19 mouse cellular contexts compared by ENCODE assay signal in genomic region chr14:55834808-55835533, GRCm38 (mm10). TPM values are rescaled to one million over a fixed set of nuclear protein-coding genes. Genes with fewer than 3 reads are reported as not detected.
DNase-seq lines count a peak whose midpoint lies in the region; ATAC-seq lines count a peak whose summit lies in the region.
"Had no signal": no experiment of that assay in that cellular context is flagged by ENCODE, and none has a peak within 500 bp of the region (broad histone marks: within the 10 kb centered on the region; RNA-seq: fewer than 3 reads in every experiment).

No protein-coding gene starts in this region.

- peaks cover 6% of the 10 kb centered on the region; the same call in 1 of the 2 replicates for H3K4me1 ChIP-seq in heart, embryonic 11.5 days (ENCODE audit: control insufficient read depth, insufficient read depth, low read length)
- peaks cover 30% of the 10 kb centered on the region for H3K4me1 ChIP-seq in embryonic facial prominence, embryonic 15.5 days
- peaks cover 29% of the 10 kb centered on the region for H3K4me1 ChIP-seq in forebrain, embryonic 10.5 days
- H3K4me1 ChIP-seq: midbrain, embryonic 15.5 days had no signal

- no peak overlapping the region for H3K9ac ChIP-seq in heart, embryonic 11.5 days (ENCODE audit: low read depth, low read length)
- H3K9ac ChIP-seq in embryonic facial prominence, embryonic 15.5 days: no peak overlapping the region
- H3K9ac ChIP-seq: forebrain, postnatal 0 days; liver, postnatal 0 days; midbrain, embryonic 15.5 days had no signal

- H3K4me3 ChIP-seq in heart, embryonic 11.5 days (ENCODE audit: low read depth, low read length): no peak overlapping the region
- no peak overlapping the region for H3K4me3 ChIP-seq in embryonic facial prominence, embryonic 15.5 days (replicated peaks)
- no peak overlapping the region for H3K4me3 ChIP-seq in forebrain, embryonic 10.5 days
- H3K4me3 ChIP-seq: gastrocnemius, adult 2 months; layer of hippocampus, adult 2 months; midbrain, embryonic 15.5 days had no signal

- 82% methylated on average over 5 of the region's 5 CpGs for WGBS in heart, embryonic 11.5 days (ENCODE audit: insufficient replicate concordance)
- 58% methylated on average over 5 of the region's 5 CpGs for WGBS in embryonic facial prominence, embryonic 15.5 days
- 78% methylated on average over 5 of the region's 5 CpGs for WGBS in forebrain, embryonic 10.5 days

- no peaks in the 10 kb centered on the region for H3K36me3 ChIP-seq in heart, embryonic 11.5 days (ENCODE audit: control insufficient read depth, insufficient read depth, low read length)
- peaks cover 33% of the 10 kb centered on the region for H3K36me3 ChIP-seq in embryonic facial prominence, embryonic 15.5 days
- peaks cover 39% of the 10 kb centered on the region for H3K36me3 ChIP-seq in forebrain, embryonic 10.5 days (replicated peaks)
- H3K36me3 ChIP-seq: midbrain, embryonic 15.5 days had no signal

- ATAC-seq in heart, embryonic 11.5 days (replicated peaks; ENCODE audit: insufficient number of reproducible peaks, low FRiP score, low TSS enrichment): no peak
- no peak for ATAC-seq in embryonic facial prominence, embryonic 15.5 days (ENCODE audit: insufficient number of reproducible peaks, low FRiP score, low TSS enrichment, low read depth)
- no peak for ATAC-seq in activated CD4-positive, CD25-positive, alpha-beta regulatory T cell, adult 4 months
- ATAC-seq: forebrain, postnatal 0 days; liver, postnatal 0 days; midbrain, embryonic 15.5 days had no signal

- no peak overlapping the region for H3K27ac ChIP-seq in heart, embryonic 11.5 days (ENCODE audit: low read depth, low read length)
- H3K27ac ChIP-seq in embryonic facial prominence, embryonic 15.5 days (replicated peaks): peak overlapping the region; percentile 48; the same call in 1 of the 2 replicates
- H3K27ac ChIP-seq in forebrain, embryonic 10.5 days: no peak overlapping the region
- H3K27ac ChIP-seq: gastrocnemius, adult 2 months; kidney, postnatal 0 days; layer of hippocampus, adult 2 months; midbrain, embryonic 15.5 days had no signal

- no peaks in the 10 kb centered on the region for H3K27me3 ChIP-seq in heart, embryonic 11.5 days (ENCODE audit: control insufficient read depth, insufficient read depth, low read length)
- H3K27me3 ChIP-seq in embryonic facial prominence, embryonic 15.5 days: no peaks in the 10 kb centered on the region
- H3K27me3 ChIP-seq in forebrain, embryonic 10.5 days (ENCODE audit: poor library complexity, severe bottlenecking): no peaks in the 10 kb centered on the region
- H3K27me3 ChIP-seq: midbrain, embryonic 15.5 days had no signal

- no peaks in the 10 kb centered on the region for H3K9me3 ChIP-seq in heart, embryonic 11.5 days (replicated peaks; ENCODE audit: control insufficient read depth, low read length)
- no peaks in the 10 kb centered on the region for H3K9me3 ChIP-seq in embryonic facial prominence, embryonic 15.5 days (replicated peaks)
- no peaks in the 10 kb centered on the region for H3K9me3 ChIP-seq in forebrain, embryonic 10.5 days
- H3K9me3 ChIP-seq: midbrain, embryonic 15.5 days had no signal

- peak; percentile 91 for DNase-seq in heart, adult 11 months
- peak; percentile 23 for DNase-seq in lung, postnatal 10 days
- no peak for DNase-seq in lung, postnatal 25 days (ENCODE audit: low spot score)
- DNase-seq in forebrain, embryonic 10.5 days (ENCODE audit: extremely low spot score, low spot score): no peak
- no peak for DNase-seq in spleen, postnatal 4 days (ENCODE audit: low spot score in 2 of 2)
- DNase-seq: adrenal gland, adult 2 months; cerebellum, adult 8-10 months; forebrain, postnatal 0 days; gastrocnemius, adult 2 months; heart, adult 18-20 months; kidney, adult 11 months; liver, postnatal 0 days; thymus, postnatal 14 days had no signal

- no peak overlapping the region for H3K4me2 ChIP-seq in heart, embryonic 11.5 days
- H3K4me2 ChIP-seq in embryonic facial prominence, embryonic 15.5 days (replicated peaks): no peak overlapping the region
- H3K4me2 ChIP-seq: midbrain, embryonic 15.5 days had no signal

RNA-seq across cellular contexts. Expression of gene Nfatc4, which starts 12.0 kb away (rescaled TPM):
- 15.5 and 16.9 TPM in 2 replicates for polyA plus RNA-seq in heart, embryonic 11.5 days (2014; fragmentation: Nextera tagmentation; extraction: Ambion mirVana)
- 106 and 115 TPM in 2 replicates for polyA plus RNA-seq in embryonic facial prominence, embryonic 15.5 days (2015; fragmentation: Nextera tagmentation; extraction: Ambion mirVana)
- 37.9 and 39.1 TPM in 2 replicates for polyA plus RNA-seq in forebrain, embryonic 10.5 days (2016; fragmentation: Nextera tagmentation; extraction: Ambion mirVana)
- not detected for polyA plus RNA-seq in activated CD4-positive, CD25-positive, alpha-beta regulatory T cell, adult 4 months (2017; shearing (Covaris generic))

RNA-seq across cellular contexts. Expression of gene Nynrin, which starts 18.8 kb away (rescaled TPM):
- polyA plus RNA-seq in heart, embryonic 11.5 days (2014; fragmentation: Nextera tagmentation; extraction: Ambion mirVana): 12.5 and 20.3 TPM in 2 replicates
- polyA plus RNA-seq in embryonic facial prominence, embryonic 15.5 days (2015; fragmentation: Nextera tagmentation; extraction: Ambion mirVana): 20.8 and 25.0 TPM in 2 replicates
- 24.5 and 25.8 TPM in 2 replicates for polyA plus RNA-seq in forebrain, embryonic 10.5 days (2016; fragmentation: Nextera tagmentation; extraction: Ambion mirVana)
- polyA plus RNA-seq in activated CD4-positive, CD25-positive, alpha-beta regulatory T cell, adult 4 months (2017; shearing (Covaris generic)): under 1 TPM in 1 of 2 experiments, not detected in 1; 0.08 TPM

RNA-seq across cellular contexts. Expression of gene Ripk3, which starts 46.3 kb away (rescaled TPM):
- polyA plus RNA-seq in heart, embryonic 11.5 days (2014; fragmentation: Nextera tagmentation; extraction: Ambion mirVana): 19.6 and 19.8 TPM in 2 replicates
- polyA plus RNA-seq in embryonic facial prominence, embryonic 15.5 days (2015; fragmentation: Nextera tagmentation; extraction: Ambion mirVana): 34.5 and 41.3 TPM in 2 replicates
- 8.0 and 10.2 TPM in 2 replicates for polyA plus RNA-seq in forebrain, embryonic 10.5 days (2016; fragmentation: Nextera tagmentation; extraction: Ambion mirVana)
- 10 to 100 TPM; 94.3 to 99.3 TPM for polyA plus RNA-seq in activated CD4-positive, CD25-positive, alpha-beta regulatory T cell, adult 4 months (2017; shearing (Covaris generic))

RNA-seq across cellular contexts. Expression of gene Cbln3, which starts 49.2 kb away (rescaled TPM):
- 0.30 and 0.42 TPM in 2 replicates for polyA plus RNA-seq in heart, embryonic 11.5 days (2014; fragmentation: Nextera tagmentation; extraction: Ambion mirVana)
- polyA plus RNA-seq in embryonic facial prominence, embryonic 15.5 days (2015; fragmentation: Nextera tagmentation; extraction: Ambion mirVana): 0.33 and 0.35 TPM in 2 replicates
- polyA plus RNA-seq in forebrain, embryonic 10.5 days (2016; fragmentation: Nextera tagmentation; extraction: Ambion mirVana): 0.10 and 0.12 TPM in 2 replicates
- under 1 TPM in 1 of 2 experiments, not detected in 1; 0.24 TPM for polyA plus RNA-seq in activated CD4-positive, CD25-positive, alpha-beta regulatory T cell, adult 4 months (2017; shearing (Covaris generic))

RNA-seq across cellular contexts. Expression of gene Khnyn, which starts 49.8 kb away (rescaled TPM):
- 6.0 and 8.9 TPM in 2 replicates for polyA plus RNA-seq in heart, embryonic 11.5 days (2014; fragmentation: Nextera tagmentation; extraction: Ambion mirVana)
- polyA plus RNA-seq in embryonic facial prominence, embryonic 15.5 days (2015; fragmentation: Nextera tagmentation; extraction: Ambion mirVana): 18.8 and 19.9 TPM in 2 replicates
- polyA plus RNA-seq in forebrain, embryonic 10.5 days (2016; fragmentation: Nextera tagmentation; extraction: Ambion mirVana): 22.7 and 25.3 TPM in 2 replicates
- polyA plus RNA-seq in activated CD4-positive, CD25-positive, alpha-beta regulatory T cell, adult 4 months (2017; shearing (Covaris generic)): 10 to 100 TPM in 1 of 2 experiments, 1 to 10 TPM in 1; 9.9 to 11.6 TPM

Comparison
In these comparisons a context has a peak if more than half of its experiments do, and no peak if none do; other contexts are left out.
1. DNase-seq: peak in heart, adult 11 months (single experiment) and lung, postnatal 10 days (single experiment); none in lung, postnatal 25 days (single experiment), forebrain, embryonic 10.5 days (single experiment) and spleen, postnatal 4 days (0 of 2).
2. RNA of gene Nfatc4, which starts 12.0 kb away (polyA plus RNA-seq): 106 to 115 TPM in embryonic facial prominence, embryonic 15.5 days, 37.9 to 39.1 TPM in forebrain, embryonic 10.5 days and 15.5 to 16.9 TPM in heart, embryonic 11.5 days; not detected in activated CD4-positive, CD25-positive, alpha-beta regulatory T cell, adult 4 months; every median in the first group is over 10 times any median in the second.
3. RNA of gene Nynrin, which starts 18.8 kb away (polyA plus RNA-seq): 24.5 to 25.8 TPM in forebrain, embryonic 10.5 days, 20.8 to 25.0 TPM in embryonic facial prominence, embryonic 15.5 days and 12.5 to 20.3 TPM in heart, embryonic 11.5 days; 0.08 TPM in activated CD4-positive, CD25-positive, alpha-beta regulatory T cell, adult 4 months; every median in the first group is over 10 times any median in the second.